Mouse (Mus musculus): ENCODE measurements around the gene Vcan.
A peak's percentile ranks its signal among the peaks of the same experiment; 100 is the strongest.
"Not testable (repeated sequence)": the region's sequence is repeated elsewhere in the genome, so short reads cannot be mapped to it uniquely, and the experiment has no call there.

Gene Vcan

DNA sequence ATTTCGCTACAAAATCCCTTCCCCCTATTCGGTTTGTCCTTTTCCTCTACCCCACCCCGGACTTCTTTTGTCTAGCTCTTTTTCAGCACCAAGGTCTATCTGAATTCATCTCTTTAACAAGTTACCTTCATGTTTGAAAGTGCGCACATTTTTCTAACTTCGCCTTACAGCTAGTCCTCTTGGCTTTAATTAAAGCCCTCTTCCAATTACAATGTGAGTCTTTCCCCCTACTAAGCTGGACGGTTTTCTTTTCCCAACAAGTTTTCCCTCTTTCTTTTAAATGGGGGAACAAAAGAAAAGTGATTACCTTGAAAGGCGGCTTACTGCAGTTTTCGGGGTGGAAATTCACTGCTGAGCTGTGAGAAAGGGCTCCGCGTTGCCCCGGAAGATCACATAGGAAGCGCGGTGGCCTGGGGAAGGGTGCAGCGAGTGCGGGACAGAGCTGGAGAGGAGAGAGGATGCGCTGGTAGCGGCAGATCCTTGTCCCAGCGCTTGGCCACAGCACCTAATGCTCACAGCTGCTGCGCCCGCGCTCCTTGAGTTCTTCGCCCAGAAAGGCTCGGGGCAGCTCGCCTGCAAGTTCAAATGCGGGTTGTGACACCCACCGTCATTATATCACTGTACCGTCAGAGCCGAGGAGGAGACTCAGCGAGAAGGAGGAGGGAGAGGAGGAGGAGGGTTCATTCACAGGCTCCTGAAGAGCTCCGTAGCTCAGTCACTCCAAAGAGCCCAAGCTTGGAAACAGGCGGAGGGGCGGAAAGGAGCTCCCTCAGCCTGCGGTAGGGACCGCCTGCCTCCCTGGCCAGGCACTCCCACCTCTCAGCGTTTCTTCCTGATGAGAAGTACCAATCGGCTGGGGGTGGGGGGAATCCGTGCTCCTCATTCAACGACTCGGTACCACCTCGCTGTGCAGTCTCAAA lies at the start of gene Vcan:
TSS of gene Vcan (minus strand) at position 744 of the 920 bp plus-strand sequence.
- peak; percentile 67 for DNase-seq (ENCODE audit: low read depth, low spot score)

DNA sequence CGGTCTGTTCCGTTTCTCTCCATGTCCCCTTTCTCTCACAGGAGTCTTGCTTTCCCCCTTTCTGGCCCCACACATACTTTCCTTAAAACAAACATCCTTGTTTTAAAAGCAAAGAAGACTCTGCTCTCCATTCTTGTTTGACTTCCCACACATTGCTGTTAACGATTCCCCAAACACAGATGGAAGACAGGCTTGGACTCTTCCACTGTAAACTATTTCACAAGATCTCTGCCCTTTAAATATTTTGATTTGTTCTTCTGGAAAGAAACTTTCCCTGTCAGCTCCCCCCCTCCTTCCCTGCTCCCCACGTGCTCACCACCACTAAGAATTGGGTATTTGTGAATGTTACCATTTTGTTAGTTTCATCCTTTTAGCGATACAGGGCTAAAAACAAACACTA lies 49.2 kb upstream of the Vcan start:
- no peak for DNase-seq (ENCODE audit: low read depth, low spot score)

DNA sequence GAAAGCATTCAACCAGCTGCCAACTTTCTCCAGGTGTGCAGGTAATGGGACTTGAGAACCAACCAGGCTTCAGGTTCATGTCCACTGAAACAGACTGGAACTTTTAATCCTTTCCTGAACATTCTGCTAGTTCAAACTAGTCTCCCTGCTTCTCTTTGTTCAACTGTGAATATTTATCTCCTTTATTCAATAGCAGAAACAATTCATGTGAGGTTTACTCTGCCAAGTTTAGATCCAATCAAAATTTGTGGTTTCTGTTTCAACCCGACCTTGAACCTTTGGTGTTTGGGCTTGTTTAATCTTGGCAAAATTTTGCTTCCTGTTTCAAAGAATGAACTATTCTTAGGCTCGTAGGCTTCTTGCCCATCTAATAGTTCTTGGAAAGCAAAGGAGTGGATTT lies 40.6 kb upstream of the Vcan start:
- DNase-seq (ENCODE audit: low read depth, low spot score), result no peak

DNA sequence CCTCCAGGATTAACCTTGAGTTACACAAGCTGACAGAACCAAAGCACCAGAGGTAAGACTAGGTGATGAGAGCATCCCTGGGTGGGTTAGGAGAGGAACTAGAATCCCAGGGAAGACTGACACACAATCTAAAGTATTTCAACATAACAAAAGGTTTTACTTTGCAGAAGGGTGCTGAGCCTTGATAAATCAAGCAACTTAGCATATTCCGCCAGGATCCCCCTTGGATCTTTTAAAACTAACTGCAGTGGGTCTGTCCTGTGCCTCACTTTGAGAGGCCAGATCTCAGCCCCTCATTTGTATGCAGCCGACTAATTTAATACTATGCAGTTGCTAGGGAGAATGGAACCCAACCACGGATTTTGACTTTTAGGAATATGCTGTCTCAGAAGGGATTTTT lies 38.0 kb upstream of the Vcan start:
- peak; percentile 73 for DNase-seq (ENCODE audit: low read depth, low spot score)

DNA sequence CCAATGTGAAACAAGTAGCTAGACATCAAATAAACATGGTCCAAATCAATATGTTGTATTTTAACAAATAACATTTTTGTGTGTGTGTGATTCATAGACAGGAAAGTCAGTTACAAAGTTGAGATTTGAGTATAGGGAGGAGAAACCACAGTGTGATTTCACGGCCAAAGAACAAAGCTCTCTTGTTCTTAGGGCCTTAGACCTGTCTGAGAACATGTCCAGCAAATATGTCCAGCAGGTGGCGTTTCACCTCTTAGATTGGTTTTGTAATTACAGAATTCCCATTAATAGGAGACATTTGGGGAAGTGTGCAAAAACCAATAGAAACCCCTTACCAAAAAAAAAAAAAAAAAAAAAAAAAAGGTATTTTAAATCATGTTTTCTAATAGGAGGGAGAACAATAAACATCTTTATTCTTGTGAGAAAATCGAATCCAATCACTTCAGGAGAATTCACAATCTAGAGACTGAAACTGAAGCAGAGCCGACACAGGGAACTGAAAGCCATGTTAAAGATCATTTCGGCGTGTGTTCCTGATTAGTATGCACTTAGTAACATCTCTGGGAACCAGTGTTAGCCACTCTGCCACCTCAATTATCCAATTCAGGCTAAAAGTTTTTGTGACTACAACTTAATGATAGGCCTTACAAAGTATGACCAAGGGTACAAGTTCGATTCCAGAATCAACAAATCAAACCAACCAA lies 37.1 kb upstream of the Vcan start:
- peak; percentile 66 for DNase-seq (ENCODE audit: low read depth, low spot score)

DNA sequence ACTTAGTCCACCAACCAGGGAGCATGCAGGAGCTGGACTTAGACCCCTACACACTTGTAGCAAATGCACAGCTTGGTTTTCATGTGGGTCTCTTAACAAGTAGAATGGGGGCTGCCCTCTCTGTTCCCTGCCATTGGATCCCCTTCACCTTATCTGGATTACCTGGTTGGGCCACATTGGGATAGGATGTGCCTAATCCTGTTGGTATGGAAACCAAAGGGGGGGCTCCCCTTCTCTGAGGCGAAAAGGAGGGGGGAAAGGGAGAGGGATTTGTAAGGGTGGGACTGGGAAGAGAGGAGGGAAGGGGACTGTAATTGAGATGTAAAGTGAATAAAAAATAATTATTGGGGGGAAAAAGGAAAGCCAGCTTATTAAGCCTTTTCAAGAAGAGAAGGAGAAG lies 35.5 kb upstream of the Vcan start:
- no peak for DNase-seq (ENCODE audit: low read depth, low spot score)

DNA sequence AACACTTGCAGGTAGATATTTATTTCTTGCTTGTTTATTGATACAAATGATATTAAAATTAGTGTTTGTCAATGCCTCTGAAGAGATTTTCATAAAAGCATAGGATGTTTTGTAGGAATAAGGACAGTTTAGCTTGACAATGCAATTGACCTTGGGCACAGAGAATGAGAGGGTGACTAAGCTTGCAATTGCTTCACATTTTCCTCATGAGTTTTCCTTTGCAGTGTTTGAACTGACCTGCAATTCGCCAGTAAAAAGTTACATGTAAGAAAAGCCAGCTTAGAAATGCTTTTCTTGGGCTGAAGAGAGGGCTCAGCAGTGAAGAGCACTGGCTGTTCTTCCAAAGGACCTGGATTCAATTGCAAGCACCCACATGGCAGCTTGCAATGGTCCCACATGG lies 34.8 kb upstream of the Vcan start:
- DNase-seq (ENCODE audit: low read depth, low spot score), result no peak

DNA sequence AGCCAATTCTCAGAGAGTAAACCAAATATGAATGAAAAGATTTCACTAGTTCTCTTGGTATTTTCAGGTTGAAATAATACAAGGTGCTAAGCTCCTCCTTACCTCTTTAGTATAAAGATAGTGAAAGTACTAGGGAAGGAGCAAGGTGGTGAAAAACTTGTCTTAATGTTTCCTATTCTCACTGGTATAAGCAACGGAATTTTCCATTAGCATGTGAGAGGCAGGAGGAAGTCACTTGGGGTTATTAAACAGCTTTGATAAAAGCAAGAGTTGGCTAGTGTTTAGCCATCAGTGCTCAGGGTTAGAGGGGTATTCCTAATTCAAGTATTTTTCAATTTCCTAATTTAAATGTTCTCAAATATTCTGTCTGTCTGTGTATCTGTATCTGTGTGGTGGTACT lies 24.2 kb upstream of the Vcan start:
- DNase-seq (ENCODE audit: low read depth, low spot score), result no peak

DNA sequence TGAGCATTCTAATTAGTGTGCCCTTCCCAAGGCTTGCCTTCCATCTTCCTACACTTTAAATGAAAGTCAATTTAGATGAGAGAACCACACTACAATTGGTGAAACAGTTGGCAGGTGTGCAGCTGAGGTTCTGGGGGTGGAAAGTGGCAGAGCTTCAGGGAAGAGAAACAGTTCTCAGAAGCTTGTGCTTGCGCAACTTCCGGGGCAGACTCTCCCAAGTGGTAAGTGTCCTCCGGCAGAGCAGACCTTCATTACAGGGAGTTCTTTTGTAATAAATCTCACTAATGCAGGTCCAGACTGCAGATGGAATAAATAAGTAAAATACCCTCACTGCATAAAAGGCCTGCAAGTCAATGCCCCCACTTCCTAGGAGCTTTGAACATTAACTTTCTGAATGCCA lies 23.7 kb upstream of the Vcan start:
- no peak for DNase-seq (ENCODE audit: low read depth, low spot score)

GRCm38 (mm10) chr13:89762339-89762738 lies 20.0 kb upstream of the Vcan start:
- DNase-seq (ENCODE audit: low read depth, low spot score), result no peak

DNA sequence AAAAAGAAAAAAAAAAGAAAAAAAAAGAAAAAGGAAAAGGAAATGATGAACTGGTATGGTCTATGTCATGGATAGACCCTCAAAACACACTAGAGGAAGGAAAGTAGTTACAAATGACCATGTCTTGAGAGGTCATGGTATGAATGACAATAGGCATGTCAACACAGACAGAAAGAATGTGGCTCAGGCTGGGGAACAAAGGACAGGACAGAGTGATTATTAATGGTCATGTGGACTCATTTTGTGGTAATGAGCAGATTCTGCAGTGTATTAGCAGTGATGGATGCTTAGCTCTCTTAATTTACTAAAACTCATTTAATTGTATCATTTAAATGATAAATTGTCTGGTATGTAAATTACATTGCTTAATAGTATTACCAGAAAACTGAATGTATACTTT lies 14.0 kb upstream of the Vcan start:
- DNase-seq (ENCODE audit: low read depth, low spot score), result peak; percentile 11

DNA sequence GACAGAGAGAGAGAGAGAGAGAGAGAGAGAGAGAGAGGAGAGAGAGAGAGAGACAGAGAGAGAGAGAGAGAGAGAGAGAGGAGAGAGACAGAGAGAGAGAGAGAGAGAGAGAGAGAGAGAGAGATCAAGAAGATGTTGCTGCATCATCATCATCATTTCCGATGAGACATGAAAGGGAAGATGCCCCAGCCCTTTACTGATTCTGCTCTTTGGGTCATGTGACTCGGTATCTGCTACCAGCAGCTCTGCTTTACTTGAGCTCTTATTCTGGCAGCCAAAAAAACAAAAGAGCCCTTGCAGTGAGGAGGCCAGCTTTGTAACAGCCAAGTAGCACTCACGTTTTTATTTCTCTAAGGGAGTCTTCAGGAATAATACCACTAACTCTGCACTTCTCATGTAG lies 8.3 kb upstream of the Vcan start:
- not testable (repeated sequence) for DNase-seq (ENCODE audit: low read depth, low spot score)

DNA sequence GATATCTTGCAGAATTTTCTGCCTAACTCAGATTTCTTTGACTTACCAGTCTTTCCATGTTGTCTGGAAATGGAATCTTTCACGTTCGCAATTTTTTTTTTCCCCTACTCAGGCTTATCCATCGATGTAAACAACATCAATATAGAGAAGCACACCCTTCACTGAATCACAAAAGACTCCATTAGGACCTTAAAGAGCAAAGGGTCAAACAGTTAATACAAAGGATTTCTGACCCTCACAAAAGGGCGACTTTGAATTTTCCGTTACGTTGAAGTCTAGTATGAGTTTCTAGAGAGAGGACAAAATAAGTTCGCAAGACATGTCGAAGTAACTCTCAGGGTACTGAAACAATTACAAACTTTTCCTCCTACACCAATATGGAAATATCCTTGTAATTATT lies 892 bp upstream of the Vcan start:
- DNase-seq (ENCODE audit: low read depth, low spot score), result peak; percentile 11

DNA sequence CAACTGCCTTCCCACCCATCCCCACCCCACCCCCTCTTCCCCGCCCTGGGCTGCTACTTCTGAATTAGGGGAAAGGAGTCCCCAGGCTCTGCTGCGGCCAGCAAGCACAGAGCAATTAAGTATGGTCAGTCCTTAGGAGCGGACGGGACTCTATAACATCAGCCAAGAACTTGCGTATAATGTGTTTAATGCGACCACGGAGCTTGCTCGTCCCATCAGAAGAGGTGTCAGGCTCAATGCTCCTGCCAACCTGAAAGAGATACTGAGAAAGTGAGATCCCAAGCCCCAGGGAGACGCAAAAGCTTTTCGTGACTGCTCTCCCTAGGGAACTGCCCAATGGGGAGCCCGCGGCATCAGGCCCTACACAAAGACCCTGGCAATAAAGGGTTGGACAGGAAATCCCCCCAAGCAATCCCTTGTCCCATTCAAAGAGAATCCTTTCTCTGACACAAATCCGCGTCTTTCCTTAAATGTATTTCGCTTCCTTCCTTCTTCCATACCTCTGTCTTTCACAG lies 434 bp upstream of the Vcan start:
- no peak for DNase-seq (ENCODE audit: low read depth, low spot score)

GRCm38 (mm10) chr13:89741116-89741551 lies 1.2 kb downstream of the Vcan start:
- peak; percentile 50 for DNase-seq (ENCODE audit: low read depth, low spot score)

- DNase-seq (ENCODE audit: low read depth, low spot score), result peak; percentile 91
Measured at GRCm38 (mm10) chr13:89740243-89741115, 1.8 kb downstream of the Vcan start.

- DNase-seq (ENCODE audit: low read depth, low spot score), result no peak
Measured at GRCm38 (mm10) chr13:89739696-89740242, 2.5 kb downstream of the Vcan start.

DNA sequence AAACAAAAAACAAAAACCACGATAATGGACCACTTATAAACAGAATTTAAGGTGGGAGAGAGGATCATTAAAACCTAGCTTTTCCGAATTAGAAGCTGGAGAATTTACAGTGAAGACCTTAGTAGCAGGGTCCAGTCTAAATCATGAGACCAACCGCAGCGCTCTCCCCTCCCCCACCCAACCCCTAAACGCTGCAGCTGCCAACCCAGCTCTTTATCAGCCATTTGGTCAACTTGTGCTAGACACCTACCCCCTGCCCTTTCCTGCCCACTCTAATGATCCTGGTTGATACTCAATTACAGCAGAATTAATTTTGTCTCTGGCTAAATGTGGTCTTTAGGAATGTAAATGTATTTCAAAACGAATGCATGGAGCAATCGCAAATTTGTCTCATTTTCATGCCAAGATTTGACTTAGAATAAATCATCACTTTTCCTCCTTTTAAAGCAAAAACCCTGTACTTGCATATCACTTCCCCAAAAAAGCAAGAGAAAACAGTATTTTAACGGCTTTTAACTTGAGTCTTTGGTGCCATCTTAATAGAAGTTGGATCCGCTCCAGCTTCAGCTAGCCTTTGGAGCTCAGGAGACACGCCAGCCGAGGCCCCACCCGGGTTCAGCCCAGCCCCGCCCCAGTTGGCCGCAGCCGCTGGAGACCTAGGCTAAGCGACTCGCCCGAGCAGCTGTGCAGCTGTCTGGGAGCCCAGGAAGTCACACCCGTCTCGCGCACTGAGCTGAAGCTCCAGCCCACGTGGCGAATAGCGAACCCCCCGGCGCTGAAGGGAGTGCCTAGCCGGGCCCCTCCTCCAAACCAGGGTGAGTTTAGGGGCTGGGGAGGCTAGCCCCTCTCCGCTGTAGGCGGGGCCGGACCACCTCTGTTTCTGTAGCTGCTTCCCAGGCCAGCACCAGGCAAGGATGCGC lies 3.3 kb downstream of the Vcan start:
- DNase-seq (ENCODE audit: low read depth, low spot score), result peak; percentile 88

- DNase-seq (ENCODE audit: low read depth, low spot score), result no peak
Measured at GRCm38 (mm10) chr13:89738275-89738674, 4.0 kb downstream of the Vcan start.

DNA sequence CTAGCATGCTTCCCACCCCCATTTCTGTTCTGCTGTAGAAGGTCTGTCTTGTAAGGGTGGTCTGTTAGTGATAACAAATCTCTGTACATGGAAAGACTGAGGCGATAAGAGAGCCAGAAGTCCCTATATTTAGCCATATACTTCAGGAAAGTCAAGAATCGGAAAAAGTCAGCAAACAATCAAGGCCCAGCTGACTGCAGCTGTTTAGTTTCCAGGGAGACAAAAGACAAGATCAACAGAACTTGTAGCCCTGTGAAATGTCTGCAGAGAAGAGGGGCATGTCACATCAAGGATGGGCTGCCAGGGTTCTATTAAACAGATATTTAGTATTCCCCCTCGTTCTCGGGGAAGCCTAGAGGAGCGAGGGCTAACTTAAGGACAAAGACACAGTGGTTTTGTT lies 7.2 kb downstream of the Vcan start:
- DNase-seq (ENCODE audit: low read depth, low spot score), result no peak

Measured in R1 (cell line).